Mouse (Mus musculus) left cerebral cortex, adult 8-10 months (tissue): ENCODE data around the gene Ddc. TPM values are rescaled to one million over a fixed set of nuclear protein-coding genes. Genes with fewer than 3 reads are reported as not detected.

Experiments used
- DNase-seq, 2 experiments: peaks; one replicate each; pipeline ENCODE4 v3.0.0; 2022; ENCODE audit warnings: low spot score in 2 of 2
- total RNA-seq, 4 experiments: library from RNA; stranded (reverse); gene quantifications; 2 replicates each; pipeline ENCODE4 v1.2.4; 2022

Gene Ddc
- total RNA-seq, 4 experiments from 2014 or later, result 6.6 to 8.9 (median 7.8) TPM

- no peak for DNase-seq
Observed at GRCm38 (mm10) chr11:11826475-11826874, 71.5 kb downstream of the Ddc start.

DNA sequence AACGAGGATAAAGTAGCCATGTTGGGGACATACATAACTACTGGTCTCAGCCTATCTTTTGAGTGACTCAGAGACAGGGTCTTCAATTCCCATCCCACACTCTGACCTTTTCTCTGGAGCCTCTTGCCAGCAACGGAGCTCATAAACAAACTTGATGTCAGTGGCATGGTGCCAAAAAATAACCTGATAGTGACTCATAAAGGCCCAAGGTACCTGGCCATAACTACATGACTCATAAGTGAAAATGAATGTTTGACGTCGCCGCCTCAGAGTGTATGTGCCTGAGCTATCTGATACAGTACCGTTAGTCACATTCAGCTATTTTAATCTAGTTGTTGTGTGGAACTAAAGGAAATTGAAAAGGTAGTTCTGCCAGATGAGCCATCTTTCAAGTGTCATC is 72.3 kb downstream of the Ddc start:
- DNase-seq, result no peak

DNA sequence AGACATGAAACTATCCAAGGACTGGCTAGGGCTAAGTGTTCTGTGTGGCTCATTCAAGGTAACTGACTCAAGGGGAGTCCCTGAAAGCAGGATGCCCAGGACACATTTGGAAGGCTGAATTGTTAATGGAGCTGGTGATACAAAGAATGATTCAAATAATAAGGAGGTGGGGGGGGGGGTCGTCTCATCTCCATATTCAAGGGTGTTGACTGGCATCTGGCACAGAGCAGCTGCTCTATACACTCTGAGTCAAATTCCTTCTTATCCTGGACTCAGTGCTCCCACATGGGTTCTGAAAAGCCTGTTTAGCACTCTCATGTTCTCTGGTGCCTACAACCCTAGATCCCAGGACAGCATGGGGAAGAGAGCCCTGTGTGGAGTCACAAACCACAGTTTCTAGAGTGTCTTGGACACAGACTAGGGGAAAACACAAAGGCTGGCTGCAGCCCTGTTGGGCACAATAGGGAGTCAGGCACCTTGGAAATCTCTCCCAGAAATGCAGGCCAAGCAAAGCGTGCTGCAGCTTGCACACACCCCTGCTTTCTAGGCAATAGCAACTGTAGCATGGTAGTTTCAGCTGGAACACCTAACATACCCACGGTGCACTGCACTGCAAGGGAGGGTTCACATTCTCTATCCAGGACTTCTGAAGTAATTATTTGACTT is 72.8 kb downstream of the Ddc start:
- no peak for DNase-seq

GRCm38 (mm10) chr11:11823980-11824911 is 73.7 kb downstream of the Ddc start:
- no peak for DNase-seq

DNA sequence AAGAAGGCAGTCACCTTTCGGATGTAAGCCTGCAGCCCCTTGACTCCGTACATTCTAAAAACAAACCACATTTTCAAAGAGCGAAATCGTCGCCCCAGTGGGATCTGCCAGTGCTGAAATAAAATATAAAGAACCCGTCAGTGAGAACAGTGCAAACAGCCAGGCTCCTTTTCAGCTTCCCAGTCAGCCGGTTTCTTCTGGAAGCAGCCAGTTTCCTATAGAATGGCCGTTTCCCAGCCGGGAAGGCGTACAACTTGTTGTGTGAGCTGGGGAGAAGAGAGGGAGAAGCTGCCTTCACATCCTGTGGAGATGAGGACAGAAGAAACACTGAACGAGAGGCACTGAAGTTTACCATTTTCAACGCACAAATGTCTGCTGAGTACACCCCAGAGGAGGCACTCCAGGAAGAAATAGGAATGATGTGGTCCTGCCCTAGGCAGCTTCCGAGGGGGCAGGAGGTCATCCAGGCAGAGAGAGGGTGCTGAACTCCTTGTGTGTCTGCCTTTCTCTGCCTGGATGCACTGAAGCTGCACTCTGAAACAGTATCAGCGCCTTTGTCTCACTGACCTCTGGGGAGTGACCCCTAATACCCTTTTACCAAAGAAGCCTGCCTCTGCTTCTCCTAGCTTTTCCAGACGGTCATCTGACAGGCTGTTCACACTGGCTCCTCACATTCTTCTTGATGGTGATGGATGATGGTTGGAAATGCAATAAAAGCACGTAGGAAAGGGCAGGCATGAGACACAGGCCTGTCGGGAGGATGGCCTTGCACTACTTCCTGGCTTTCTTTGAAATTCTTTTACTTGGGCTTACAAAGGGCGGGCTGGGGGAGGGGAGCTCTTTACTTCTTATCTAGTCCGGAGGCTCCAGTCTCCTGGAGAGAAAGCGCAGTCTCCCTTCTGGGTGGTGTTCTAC is 75.5 kb downstream of the Ddc start:
- no peak for DNase-seq

- no peak for DNase-seq
Observed at GRCm38 (mm10) chr11:11821387-11821975, 76.5 kb downstream of the Ddc start.

DNA sequence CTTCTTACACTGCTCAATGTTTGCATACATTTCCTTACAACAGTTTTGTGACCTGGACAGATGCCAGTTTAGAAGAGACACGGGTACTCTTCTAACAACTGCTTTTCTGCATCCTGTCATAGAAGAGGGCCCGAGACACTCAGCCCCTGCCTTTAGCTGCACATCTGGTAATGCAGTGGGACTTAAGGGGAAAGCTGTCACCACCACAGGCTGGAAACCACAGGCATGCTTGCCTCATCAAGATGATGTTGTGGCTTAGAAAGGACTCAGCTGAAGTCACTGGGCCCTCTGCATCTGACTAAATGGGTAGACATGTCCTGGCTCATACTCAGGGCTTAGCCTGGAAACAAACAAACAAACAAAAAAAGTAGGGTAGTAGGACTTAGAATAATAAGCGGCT is 77.2 kb downstream of the Ddc start:
- DNase-seq, result no peak

DNA sequence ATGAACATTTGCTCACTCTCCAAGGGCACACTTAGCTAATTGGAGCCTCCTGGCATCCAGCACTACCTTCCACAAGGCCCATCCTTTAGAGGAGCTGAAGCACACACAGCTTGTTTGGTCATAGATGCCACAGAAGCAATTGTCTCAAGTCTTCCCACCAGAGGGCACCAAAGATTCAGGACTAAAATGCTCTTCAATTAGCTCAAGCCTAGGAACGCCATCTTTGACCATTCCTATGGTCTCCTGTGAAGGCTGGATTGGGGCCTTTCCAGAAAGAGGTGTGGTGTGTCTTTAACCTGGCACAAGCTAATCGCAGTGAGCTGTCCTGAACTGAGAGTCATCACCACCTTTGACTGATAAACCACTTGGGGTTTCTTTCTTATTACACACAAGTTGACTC is 77.7 kb downstream of the Ddc start:
- peak; percentile 54 to 72 for DNase-seq

GRCm38 (mm10) chr11:11819206-11819605 is 78.7 kb downstream of the Ddc start:
- no peak for DNase-seq

DNA sequence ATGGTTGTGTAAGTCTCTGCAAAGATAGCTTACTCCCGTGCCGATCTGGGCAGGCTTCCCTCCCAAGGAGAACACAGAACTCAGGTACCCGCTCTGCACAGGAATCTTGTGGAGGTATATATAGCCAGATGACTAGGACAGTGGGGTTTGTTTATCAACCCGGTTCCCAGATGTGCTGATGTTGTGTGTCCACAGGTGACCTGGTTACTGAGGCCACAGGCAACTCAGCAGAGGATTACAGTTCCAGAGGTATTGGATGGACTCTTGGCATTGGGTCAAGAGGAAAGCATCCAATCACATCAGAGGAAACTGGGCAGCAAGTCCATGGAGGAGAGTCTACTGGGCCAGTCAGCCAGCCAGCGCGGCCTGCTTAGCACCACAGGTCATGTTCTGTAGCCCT is 79.1 kb downstream of the Ddc start:
- DNase-seq, result no peak

DNA sequence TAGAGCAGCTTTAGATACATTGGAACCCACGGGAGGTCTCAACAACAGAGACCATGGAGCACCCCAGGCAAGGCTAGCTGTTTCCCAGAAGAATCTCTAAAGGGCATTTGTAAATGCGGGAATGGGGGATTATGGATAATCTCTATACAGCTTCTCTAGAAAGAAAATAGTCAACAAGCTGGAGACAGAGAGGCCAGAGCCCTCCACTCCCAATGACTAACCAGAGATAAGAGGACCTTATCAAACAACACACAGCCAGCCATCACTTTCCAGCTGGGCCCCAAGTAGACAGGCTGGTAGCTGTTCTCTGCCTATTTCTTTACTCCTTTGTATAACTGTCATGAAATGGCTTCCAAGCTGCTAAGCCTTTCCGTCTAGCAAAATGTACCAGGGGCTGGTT is 82.2 kb downstream of the Ddc start:
- no peak for DNase-seq

- DNase-seq, result peak; percentile 33 to 57
Observed at GRCm38 (mm10) chr11:11811906-11812480, 86.0 kb downstream of the Ddc start.

DNA sequence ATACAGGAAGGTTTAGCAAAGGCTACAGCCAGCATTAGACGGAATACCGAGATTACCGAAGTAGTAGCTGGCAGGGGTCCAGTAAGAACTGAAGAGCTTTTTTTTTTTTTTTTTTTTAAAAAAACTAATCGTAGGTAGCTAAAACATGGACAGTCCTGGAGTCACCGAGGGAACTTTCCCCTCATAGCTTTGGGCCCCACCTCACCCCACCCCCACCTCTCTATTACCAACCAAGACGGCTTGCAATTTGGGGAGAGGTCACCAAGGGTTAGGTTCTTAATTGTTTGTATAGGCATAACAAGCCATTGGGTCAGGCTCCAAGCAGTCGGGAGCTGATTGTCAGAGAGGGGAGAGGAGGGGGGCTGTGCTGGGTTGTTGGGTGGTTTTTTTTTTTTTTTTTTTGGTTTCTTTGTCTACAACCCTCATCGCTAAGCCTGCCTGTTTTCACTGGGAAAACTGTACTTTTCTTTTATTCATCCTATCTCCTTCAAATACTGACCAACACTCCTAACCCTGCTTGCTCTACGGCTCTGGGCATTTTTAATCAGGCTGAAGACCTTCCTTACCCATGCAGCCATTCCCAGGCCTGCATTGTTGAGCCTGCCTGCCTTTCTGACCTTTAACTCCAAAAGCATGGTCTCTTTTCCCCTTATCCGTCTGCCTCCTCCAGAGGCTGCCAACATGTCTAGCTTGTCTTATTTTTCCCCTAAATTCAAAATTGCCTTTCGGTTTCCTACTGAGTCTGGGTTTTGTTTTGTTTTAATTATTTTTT is 88.4 kb downstream of the Ddc start:
- DNase-seq, result no peak

GRCm38 (mm10) chr11:11808820-11809403 is 89.0 kb downstream of the Ddc start, which contains the start of gene Fignl1:
TSS of gene Fignl1 (minus strand) at chr11:11808962.
- peak; percentile 84 to 94 for DNase-seq

DNA sequence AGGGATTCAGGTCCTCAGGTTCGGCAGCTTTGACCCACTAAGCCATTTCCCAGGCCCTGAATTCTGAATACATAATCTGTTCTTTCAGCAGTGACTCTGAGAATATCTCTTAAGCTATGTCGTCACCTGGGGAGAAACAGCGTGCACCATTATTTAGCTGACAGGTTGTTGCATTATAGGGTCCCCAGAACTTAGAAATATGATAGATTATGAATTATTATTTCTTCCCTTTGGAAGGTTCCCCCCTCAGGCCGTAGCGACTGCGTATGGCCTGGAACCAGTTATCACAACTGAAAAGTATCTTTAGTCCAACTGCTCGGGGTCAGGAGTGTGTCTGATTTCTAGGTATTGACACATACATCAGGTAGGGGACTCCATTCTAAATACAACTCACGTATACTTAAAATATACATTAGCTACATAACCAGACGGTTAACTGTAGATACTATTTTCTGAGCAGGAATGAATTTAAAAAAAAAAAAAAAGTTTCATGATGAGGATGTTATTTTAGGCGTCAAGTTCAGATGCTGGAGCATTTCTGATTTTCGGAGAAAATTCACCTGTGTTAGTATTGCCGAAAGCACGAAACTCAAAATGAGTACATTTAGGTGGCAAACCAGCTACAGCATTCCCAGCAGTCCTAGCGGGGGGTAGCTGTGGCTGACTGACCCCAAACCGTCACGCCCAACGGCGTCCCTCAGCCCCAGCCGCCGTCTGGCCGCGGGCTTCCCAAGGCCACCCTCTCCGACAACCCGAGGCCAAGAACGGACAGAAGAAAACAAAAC is 89.7 kb downstream of the Ddc start:
- DNase-seq, result no peak

GRCm38 (mm10) chr11:11805951-11806350 is 92.0 kb downstream of the Ddc start:
- no peak for DNase-seq

GRCm38 (mm10) chr11:11804421-11804820 is 93.5 kb downstream of the Ddc start:
- no peak for DNase-seq

DNA sequence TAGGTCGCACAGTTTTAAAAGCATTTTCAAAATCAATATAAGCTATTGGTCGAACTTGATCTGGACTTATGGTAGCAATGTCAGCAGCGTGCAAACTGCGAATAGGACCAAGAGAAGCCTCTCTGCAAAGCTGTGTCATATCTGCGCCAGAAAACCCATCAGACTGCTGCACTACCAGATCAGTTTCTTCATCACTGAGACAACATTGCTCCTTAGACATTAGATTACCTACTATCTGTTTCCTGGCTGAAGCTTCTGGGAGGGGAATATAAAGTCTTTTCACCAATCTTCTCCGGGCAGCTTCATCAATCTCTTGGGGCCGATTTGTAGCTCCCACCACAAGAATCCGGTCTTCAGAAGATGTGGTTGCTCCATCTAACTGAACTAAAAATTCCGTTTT is 96.9 kb downstream of the Ddc start:
- no peak for DNase-seq

DNA sequence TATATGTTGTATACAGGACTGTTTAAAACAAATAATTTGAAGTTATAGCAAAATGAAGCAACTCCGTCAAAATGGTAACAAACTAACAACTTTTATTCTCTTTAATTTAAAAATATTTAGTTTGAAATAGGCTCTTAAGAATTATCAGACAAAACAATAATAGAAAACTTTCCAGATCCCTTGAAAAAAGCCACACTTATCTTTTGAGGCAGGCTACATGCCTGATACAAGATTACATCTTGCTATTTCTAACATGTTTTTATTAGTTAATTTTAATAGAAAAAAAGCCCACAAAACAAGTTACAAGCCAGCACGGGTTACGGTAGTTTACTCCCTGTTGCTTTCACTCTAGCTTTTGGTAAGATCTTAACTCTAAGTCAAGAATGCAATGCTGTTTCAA is 97.6 kb downstream of the Ddc start:
- DNase-seq, result no peak
